Mouse (Mus musculus) hindbrain, embryonic 14.5 days (tissue): ENCODE results near the gene Pacrg. TPM values are rescaled to one million over a fixed set of nuclear protein-coding genes. Genes with fewer than 3 reads are reported as not detected.

Experiments
- ATAC-seq: fragments of 200-750 bp; cut with Nextera tagmentation; 2 replicates; pipeline ENCODE4 v1.8.0; 2017; ENCODE audit warnings: moderate number of reproducible peaks, mild to moderate bottlenecking, moderate TSS enrichment, moderate library complexity; ENCODE audit not compliant: low FRiP score
- DNase-seq: peaks from one replicate; pipeline ENCODE4 v3.0.0-alpha.2; 2015; ENCODE audit warnings: low spot score
- H3K27ac ChIP-seq: fragments of 300-500 bp; sonication (generic); 2 replicates; pipeline ENCODE4 v1.5.1; 2014; ENCODE audit warnings: mild to moderate bottlenecking, moderate library complexity
- H3K27me3 ChIP-seq: fragments of 300-500 bp; sonication (generic); 2 replicates; pipeline ENCODE4 v1.6.1; 2014; ENCODE audit warnings: mild to moderate bottlenecking, low read length, mixed read lengths; ENCODE audit not compliant: control insufficient read depth, insufficient read depth
- H3K36me3 ChIP-seq: fragments of 300-500 bp; sonication (generic); replicated peaks from 2 replicates; pipeline ENCODE4 v1.6.1; 2014; ENCODE audit not compliant: control insufficient read depth, insufficient read depth
- H3K4me1 ChIP-seq: fragments of 300-500 bp; sonication (generic); replicated peaks from 2 replicates; pipeline ENCODE4 v1.6.1; 2014; ENCODE audit warnings: antibody characterized with exemption, low read length, mixed read lengths; ENCODE audit not compliant: control insufficient read depth, insufficient read depth
- H3K4me2 ChIP-seq: fragments of 300-500 bp; sonication (generic); replicated peaks from 2 replicates; pipeline ENCODE4 v1.6.1; 2014; ENCODE audit warnings: mild to moderate bottlenecking, moderate library complexity
- H3K4me3 ChIP-seq: fragments of 300-500 bp; sonication (generic); replicated peaks from 2 replicates; pipeline ENCODE4 v1.5.1; 2014; ENCODE audit warnings: mild to moderate bottlenecking, low read length
- H3K9ac ChIP-seq: fragments of 300-500 bp; sonication (generic); 2 replicates; pipeline ENCODE4 v1.6.1; 2014
- H3K9me3 ChIP-seq: fragments of 300-500 bp; sonication (generic); 2 replicates; pipeline ENCODE4 v1.6.1; 2016; ENCODE audit warnings: low read length; ENCODE audit not compliant: control insufficient read depth
- WGBS: fragments of 180-500 bp; shearing (Covaris S2); extraction: QIAGEN DNeasy Blood & Tissue Kit; methylation state at CpG from one replicate; pipeline ENCODE4 v1.1.7; 2014; 5-methylcytosine and 5-hydroxymethylcytosine counted together
- polyA plus RNA-seq: library from polyadenylated mRNA; unstranded; fragments of >200 nt; fragmentation: Nextera tagmentation; extraction: Ambion mirVana; gene quantifications from 2 replicates; pipeline ENCODE4 v1.2.1, GENCODE M21; 2014

The Pacrg gene
- polyA plus RNA-seq, 1 experiment from 2014 or later = 21.9 TPM

DNA sequence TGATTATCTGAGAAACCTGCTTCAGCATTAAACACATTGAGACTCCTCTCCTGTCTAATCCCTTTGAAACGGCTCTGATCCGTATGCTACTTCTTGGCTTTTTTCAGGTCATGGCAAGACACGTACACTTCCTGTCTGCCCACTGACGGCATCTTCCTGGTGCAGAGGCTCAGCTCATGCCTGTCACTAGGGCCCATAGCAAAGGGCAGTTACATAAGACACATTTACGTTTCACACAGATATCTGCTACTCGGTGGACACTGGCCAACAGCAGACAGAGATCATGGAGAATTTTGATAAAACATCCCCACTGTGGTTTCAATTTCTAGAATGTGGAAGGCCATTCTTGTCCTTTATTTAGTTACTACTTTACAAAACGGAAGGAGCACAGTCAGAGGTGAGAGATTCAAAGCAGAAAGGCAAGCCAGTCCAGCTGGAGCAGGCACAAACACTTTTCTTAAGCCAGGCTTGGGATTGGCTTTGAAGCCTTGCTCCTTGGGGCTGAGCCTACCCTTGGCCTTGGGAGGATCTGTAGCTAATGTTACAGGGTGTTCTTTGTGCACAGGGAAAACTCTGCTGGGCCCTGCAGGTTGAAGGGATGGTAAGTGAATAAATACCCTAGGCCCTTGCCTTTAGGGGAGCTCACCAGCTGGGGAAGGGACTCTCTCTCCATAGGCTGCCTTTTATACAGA lies 432.9 kb downstream of the Pacrg start:
- no peak overlapping the region for H3K4me2 ChIP-seq
- no peak for DNase-seq
- H3K4me1 ChIP-seq = peaks cover 7% of the 10 kb centered on the region
- no peak overlapping the region for H3K4me3 ChIP-seq
- H3K9ac ChIP-seq = no peak overlapping the region
- 62% methylated on average over 7 of the region's 7 CpGs for WGBS
- no peak overlapping the region; the same call in 1 of the 2 replicates for H3K27ac ChIP-seq
- no peaks in the 10 kb centered on the region for H3K36me3 ChIP-seq
- ATAC-seq = no peak
- no peaks in the 10 kb centered on the region for H3K27me3 ChIP-seq
- H3K9me3 ChIP-seq = no peaks in the 10 kb centered on the region

DNA sequence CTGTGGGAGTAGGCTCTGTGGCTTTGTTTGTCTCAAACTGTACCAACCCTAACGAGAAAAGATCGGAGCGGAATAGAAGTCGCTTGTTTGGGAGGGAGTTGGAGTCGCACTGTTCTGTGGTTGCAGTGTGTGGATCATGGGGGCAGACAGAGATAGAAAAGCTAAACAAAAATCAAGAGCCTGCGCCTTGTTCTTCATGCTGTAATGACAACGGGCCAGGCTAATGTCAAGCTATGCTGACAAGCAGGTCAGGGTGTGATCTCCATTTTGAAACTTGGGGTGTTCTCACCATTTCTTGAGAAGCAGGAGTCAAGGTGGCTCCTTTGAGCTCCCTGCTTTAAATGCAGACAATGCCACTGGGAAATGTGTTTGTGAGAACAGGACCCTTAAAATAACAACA lies 433.8 kb downstream of the Pacrg start:
- Histone ChIP-seq H3K9me3 (no peaks in the 10 kb centered on the region), H3K27ac (no peak overlapping the region), H3K4me1 (peaks cover 7% of the 10 kb centered on the region), H3K4me3 (no peak overlapping the region), H3K36me3 (no peaks in the 10 kb centered on the region), H3K27me3 (no peaks in the 10 kb centered on the region), H3K4me2 (no peak overlapping the region), H3K9ac (no peak overlapping the region)
- no peak for DNase-seq
- ATAC-seq = no peak
- 42% methylated on average over 7 of the region's 7 CpGs for WGBS

DNA sequence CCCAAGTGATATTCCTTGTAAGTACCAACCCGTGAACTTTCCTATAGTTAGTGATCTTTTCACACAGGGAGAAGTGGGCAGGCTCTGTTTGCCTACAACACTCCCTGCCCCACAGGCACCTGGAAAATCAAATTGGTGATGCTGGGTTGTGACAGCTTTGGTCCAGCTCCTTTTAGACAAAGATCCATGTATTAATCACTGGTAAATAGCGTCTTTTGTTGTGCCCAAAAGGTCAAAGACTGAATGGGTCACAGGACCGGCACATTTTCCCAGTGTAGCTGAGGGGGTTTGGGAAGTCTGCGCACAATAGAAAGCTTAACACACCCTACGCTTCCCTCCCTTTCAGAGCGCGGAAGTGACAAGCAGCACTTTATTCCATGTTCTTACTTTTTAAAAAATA lies 434.2 kb downstream of the Pacrg start:
- ATAC-seq (no peak), DNase-seq (no peak)
- 20% methylated on average over 7 of the region's 7 CpGs for WGBS
- Histone ChIP-seq H3K36me3 (no peaks in the 10 kb centered on the region), H3K27ac (no peak overlapping the region), H3K4me1 (peaks cover 7% of the 10 kb centered on the region), H3K9me3 (no peaks in the 10 kb centered on the region), H3K27me3 (no peaks in the 10 kb centered on the region), H3K9ac (no peak overlapping the region), H3K4me2 (no peak overlapping the region), H3K4me3 (no peak overlapping the region)

DNA sequence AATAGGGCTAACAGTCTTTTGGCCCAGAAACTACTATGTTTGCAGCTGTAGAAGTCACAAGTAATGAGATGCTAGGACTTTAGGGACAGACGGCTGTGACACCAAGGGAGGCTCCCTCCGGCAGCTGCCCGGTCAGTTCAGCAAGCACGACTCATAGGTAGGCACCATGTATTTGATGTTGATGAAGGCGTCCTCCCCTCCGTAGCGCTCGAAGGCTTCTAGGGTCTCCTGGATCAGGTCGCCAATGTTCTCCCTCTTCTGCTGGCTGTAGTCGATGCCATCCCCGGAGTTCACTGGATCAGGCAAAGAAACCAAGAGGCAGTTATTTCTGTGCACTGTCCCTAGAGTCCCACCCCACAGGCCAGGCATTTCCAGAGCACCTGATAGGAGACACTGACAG lies 436.9 kb downstream of the Pacrg start:
- Histone ChIP-seq H3K4me1 (peaks cover 9% of the 10 kb centered on the region), H3K4me3 (no peak overlapping the region), H3K9me3 (no peaks in the 10 kb centered on the region), H3K27ac (no peak overlapping the region), H3K27me3 (no peaks in the 10 kb centered on the region), H3K4me2 (no peak overlapping the region), H3K36me3 (no peaks in the 10 kb centered on the region), H3K9ac (no peak overlapping the region)
- DNase-seq (no peak), ATAC-seq (no peak)
- WGBS = 92% methylated on average over 11 of the region's 11 CpGs

DNA sequence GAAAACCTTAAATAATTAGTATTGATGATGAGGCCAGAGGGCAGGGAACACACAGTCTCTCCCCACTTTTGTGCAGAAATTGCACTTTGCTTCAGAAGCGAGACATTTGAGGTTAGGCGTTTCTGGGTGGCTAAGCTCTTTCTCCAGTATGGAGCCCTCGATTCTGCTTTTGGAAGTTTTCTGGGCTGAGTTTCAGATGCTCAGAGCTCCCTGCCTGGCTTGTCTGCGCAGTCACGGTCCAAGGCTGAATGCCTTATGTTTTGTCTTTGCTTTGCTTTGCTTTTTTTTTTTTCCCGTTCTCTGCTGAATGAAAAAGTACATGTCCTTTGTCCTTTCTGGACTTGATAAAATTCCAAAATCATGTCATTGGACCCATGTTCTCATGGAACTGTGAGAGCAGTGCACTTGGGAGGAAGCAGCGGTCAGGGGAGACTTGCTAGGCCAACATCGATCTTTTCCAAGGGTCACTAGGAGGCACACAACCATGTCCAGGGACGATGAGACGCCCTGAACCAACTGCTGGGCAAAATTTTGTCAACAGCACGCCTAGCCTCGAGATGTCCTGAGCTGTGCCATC lies 438.0 kb downstream of the Pacrg start:
- H3K27me3 ChIP-seq = no peaks in the 10 kb centered on the region
- ATAC-seq = no peak
- no peaks in the 10 kb centered on the region for H3K36me3 ChIP-seq
- H3K4me3 ChIP-seq = no peak overlapping the region
- H3K4me1 ChIP-seq = peaks cover 14% of the 10 kb centered on the region
- no peaks in the 10 kb centered on the region for H3K9me3 ChIP-seq
- DNase-seq = no peak
- 82% methylated on average over 12 of the region's 12 CpGs for WGBS
- H3K4me2 ChIP-seq = no peak overlapping the region
- H3K9ac ChIP-seq = no peak overlapping the region
- H3K27ac ChIP-seq = peak overlapping the region; percentile 16; the same call in 1 of the 2 replicates

DNA sequence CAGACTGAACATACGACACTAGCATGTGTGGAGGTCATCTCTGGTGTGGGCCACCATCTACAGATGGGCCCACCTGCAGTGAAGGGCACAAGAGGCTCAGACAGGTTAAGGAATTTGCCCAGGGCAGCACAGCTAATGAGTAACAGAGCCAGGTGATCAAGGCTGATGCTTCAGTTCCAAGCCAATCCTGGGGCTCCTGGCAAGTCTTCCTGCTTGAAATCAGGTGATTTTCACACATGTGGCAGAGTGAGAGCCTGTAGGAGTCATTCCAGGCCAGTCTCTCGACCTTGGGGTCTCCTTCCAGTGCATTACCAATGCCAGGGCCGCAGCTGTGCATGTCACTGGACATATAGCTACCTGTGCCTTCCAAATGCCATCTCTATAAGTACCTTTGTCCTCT lies 438.6 kb downstream of the Pacrg start:
- H3K4me2 ChIP-seq = no peak overlapping the region
- no peak overlapping the region for H3K9ac ChIP-seq
- ATAC-seq (no peak), DNase-seq (no peak)
- H3K9me3 ChIP-seq = no peaks in the 10 kb centered on the region
- H3K4me3 ChIP-seq = no peak overlapping the region
- peaks cover 11% of the 10 kb centered on the region for H3K4me1 ChIP-seq
- no peak overlapping the region; the same call in 1 of the 2 replicates for H3K27ac ChIP-seq
- H3K36me3 ChIP-seq = no peaks in the 10 kb centered on the region
- 83% methylated on average over 3 of the region's 3 CpGs for WGBS
- H3K27me3 ChIP-seq = no peaks in the 10 kb centered on the region

DNA sequence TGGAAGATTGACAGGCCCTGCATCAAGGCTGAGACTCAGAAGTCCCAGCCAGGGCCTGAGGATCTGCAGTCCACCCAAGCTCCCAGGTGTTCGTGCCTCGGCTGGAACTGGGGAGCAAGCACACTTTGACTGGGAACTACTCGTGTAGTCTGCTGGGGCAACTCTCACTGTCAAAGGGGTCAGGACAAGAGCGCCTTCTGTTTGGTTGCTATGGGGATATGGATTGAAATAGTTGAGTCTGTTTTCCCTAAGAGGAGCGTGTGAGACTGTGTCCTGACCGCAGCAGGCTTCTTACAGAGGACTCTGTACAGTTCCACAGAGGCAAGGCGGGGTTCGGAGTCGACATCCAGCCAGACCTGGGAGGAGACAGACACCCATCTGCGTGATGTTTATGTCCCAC lies 440.4 kb downstream of the Pacrg start:
- Histone ChIP-seq H3K27ac (0 out of 2 replicates have a peak overlapping the region, but pooled peaks have one; percentile 17), H3K27me3 (no peaks in the 10 kb centered on the region), H3K9ac (no peak overlapping the region), H3K4me2 (no peak overlapping the region), H3K4me1 (peaks cover 16% of the 10 kb centered on the region), H3K9me3 (no peaks in the 10 kb centered on the region), H3K36me3 (no peaks in the 10 kb centered on the region), H3K4me3 (no peak overlapping the region)
- DNase-seq (no peak), ATAC-seq (no peak)
- 59% methylated on average over 10 of the region's 10 CpGs for WGBS

DNA sequence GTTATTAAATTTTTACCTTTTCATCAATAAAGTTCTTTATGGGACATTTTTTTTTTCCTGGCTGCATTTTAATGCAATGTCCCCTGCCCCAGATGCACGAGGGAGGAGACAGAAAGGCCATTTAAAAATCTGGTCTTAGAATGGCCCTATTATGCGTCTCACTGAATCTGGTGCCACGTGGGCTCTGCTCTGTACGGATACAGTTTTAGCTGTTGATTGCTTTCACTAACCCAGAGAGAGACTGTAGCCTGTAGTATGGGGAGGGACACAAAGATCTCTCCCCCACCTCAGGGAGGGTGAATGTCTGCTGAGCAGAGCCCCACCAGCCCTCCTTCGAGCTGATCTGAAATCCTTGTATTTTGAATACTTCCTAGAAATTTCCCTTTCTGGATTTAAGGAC lies 441.2 kb downstream of the Pacrg start:
- Histone ChIP-seq H3K4me3 (no peak overlapping the region), H3K9me3 (no peaks in the 10 kb centered on the region), H3K36me3 (no peaks in the 10 kb centered on the region), H3K9ac (no peak overlapping the region), H3K4me2 (no peak overlapping the region), H3K27me3 (no peaks in the 10 kb centered on the region), H3K4me1 (peaks cover 17% of the 10 kb centered on the region), H3K27ac (peak overlapping the region; percentile 74; the same call in 1 of the 2 replicates)
- 45% methylated on average over 5 of the region's 5 CpGs for WGBS
- DNase-seq = no peak
- ATAC-seq = no peak

DNA sequence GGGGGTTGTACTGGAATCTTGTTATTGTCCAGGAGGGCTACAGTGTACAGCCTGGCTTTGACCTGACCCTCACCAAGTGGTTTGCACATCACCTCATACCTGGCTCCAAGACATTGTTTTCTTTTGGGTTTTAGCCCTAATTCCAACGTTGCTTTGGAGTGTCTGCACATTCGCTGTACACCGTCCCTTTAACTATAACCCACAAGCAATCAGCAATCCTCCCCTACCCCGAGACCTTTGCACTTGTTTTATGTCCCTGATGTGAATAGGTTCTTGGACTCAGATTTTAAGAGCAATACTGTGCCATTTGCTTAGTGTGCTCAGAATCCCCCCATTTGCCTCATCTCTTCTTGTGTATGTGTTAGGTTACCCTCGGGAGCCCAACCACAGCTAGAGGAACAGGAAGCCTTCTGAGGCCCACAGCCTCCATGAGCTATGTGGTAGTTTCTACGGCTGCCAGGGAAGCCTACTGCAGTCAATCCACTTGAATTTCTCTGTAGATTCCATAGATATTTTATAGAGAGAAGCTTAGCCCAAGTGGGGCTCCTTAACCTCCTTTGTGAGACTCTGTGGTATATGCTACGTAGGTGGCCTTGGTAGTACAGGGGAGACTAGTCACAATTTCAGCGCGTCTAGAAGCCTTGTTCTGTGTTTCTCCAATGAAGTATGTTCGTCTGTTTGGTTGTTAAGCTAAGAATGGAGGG lies 442.0 kb downstream of the Pacrg start:
- Histone ChIP-seq H3K4me3 (no peak overlapping the region), H3K9ac (no peak overlapping the region), H3K27ac (peak overlapping the region; percentile 74), H3K27me3 (no peaks in the 10 kb centered on the region), H3K4me2 (no peak overlapping the region), H3K4me1 (peaks cover 17% of the 10 kb centered on the region), H3K36me3 (no peaks in the 10 kb centered on the region), H3K9me3 (no peaks in the 10 kb centered on the region)
- DNase-seq (no peak), ATAC-seq (no peak)
- 74% methylated on average over 10 of the region's 10 CpGs for WGBS
